Mouse (Mus musculus): ENCODE measurements at regions not wholly inside any gene's neighbourhood (a gene's known extent, or its start where the extent isn't known, plus 50 kb on each side); places are given as distances from the start of the nearest gene placed in this dataset.

DNA sequence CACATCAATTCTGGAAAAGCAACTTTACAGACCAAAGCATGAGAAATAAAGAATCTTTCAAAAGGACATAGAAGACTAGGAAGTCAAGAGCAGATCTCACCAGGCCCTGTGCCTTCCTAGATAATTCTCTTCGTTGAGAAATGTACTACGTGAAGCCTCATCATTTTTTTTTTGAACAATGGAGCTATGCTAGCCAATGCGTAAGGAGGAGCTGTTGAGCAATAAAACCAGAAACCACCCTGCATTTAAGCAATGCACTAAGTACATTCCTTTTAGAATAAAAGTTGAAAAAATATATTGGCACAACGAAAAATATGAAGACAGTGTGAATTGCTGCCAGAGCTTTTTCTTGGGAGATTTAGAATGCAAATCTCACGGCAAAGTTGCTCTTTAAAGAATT, 349.7 kb upstream of the Rgma start:
- no peaks in the 10 kb centered on the region for H3K27me3 ChIP-seq
- H3K4me1 ChIP-seq: no peaks in the 10 kb centered on the region
- ATAC-seq (replicated peaks; ENCODE audit: low FRiP score): no peak
- no peak overlapping the region for H3K4me3 ChIP-seq (replicated peaks)
- no peaks in the 10 kb centered on the region for H3K36me3 ChIP-seq
- H3K9ac ChIP-seq: no peak overlapping the region
- no peak overlapping the region for H3K27ac ChIP-seq
- WGBS: 71% methylated on average over 5 of the region's 5 CpGs
- no peaks in the 10 kb centered on the region for H3K9me3 ChIP-seq (replicated peaks)
- no peak overlapping the region for H3K4me2 ChIP-seq

DNA sequence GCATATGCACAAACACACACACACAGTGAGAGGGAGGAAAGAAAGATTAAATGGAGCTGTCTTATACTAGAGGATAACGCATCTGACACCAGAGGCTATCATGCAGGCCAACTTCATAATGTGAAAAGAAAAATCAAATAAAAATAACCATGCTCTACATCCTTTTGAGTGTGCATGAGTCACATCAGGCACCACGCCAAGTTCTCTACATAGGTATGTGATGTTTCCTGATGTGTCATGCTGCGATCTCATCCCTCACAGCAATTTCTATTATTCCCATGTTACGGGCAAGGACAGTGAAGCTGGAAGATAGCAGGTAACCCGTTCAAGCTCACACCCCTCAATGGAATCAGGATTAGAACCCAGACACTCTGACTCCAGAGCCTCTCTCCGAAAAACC, 346.4 kb upstream of the Rgma start:
- Histone ChIP-seq H3K27ac (no peak overlapping the region), H3K9me3 (replicated peaks) (no peaks in the 10 kb centered on the region), H3K27me3 (no peaks in the 10 kb centered on the region), H3K36me3 (no peaks in the 10 kb centered on the region), H3K4me1 (peaks cover 15% of the 10 kb centered on the region), H3K9ac (no peak overlapping the region), H3K4me3 (replicated peaks) (no peak overlapping the region), H3K4me2 (no peak overlapping the region)
- no peak for ATAC-seq (replicated peaks; ENCODE audit: low FRiP score)
- WGBS: 83% methylated on average over 6 of the region's 6 CpGs

DNA sequence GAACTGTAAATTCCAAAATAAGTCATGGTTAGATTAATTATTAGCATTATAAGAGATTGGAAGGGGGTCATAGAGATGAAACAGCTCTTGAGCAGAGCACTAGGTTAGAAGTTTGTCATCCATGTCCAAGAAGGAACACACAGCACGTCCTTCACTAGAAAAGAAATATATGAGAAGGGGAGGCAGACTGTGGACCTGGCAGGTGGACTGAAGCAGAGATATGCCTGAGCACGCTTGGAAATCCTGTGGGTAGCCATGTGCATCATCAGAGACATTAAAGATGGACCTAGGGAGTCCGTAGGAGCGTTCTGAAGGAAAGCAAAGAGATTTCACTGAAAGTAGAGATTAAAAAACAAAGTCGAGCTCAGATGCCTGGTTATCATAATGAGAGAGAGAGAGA, 343.9 kb upstream of the Rgma start:
- H3K4me1 ChIP-seq: peaks cover 21% of the 10 kb centered on the region
- H3K27ac ChIP-seq: no peak overlapping the region
- H3K36me3 ChIP-seq: no peaks in the 10 kb centered on the region
- peak; percentile 62; the same call in 1 of the 2 replicates for ATAC-seq (replicated peaks; ENCODE audit: low FRiP score)
- WGBS: 45% methylated on average over 5 of the region's 5 CpGs
- H3K4me3 ChIP-seq (replicated peaks): no peak overlapping the region
- H3K27me3 ChIP-seq: no peaks in the 10 kb centered on the region
- H3K4me2 ChIP-seq: no peak overlapping the region
- no peak overlapping the region for H3K9ac ChIP-seq
- no peaks in the 10 kb centered on the region for H3K9me3 ChIP-seq (replicated peaks)

DNA sequence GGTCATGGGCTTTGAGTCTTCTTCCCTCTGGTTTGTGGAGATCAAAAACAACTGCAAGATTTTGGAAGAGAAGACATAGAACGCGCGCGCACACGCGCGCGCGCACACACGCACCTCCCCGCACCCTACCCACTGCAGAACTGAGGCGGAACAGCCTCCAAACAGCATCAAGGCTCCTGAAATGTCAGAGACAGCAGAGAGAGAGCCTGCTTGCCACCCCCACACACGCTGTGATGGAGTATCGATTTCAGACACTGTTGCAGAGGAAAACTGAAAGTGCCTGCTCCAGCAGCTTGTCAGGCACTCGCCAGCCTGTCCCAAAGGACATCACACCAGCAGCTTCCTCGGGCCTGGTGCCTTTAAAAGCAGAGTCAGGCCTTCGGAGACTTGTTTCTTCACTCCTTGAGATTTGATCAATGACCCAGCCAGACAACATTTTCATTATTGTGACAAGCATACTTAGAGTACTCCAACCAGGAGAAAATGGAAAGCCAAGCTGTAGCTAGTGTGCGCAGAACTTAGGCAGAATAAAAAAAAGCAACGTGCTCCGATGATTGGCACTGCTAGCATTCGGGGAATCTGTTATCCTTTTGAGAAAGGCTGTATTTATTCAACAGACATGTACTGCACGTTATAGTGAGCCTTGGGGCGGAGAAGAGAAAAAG, 342.9 kb upstream of the Rgma start:
- Histone ChIP-seq H3K9ac (no peak overlapping the region), H3K9me3 (replicated peaks) (no peaks in the 10 kb centered on the region), H3K4me2 (peak overlapping the region; percentile 51), H3K4me1 (peaks cover 30% of the 10 kb centered on the region), H3K4me3 (replicated peaks) (peak overlapping the region; percentile 24), H3K27me3 (no peaks in the 10 kb centered on the region), H3K27ac (no peak overlapping the region; the same call in 1 of the 2 replicates), H3K36me3 (no peaks in the 10 kb centered on the region)
- WGBS: 41% methylated on average over 23 of the region's 23 CpGs
- peak; percentile 57 for ATAC-seq (replicated peaks; ENCODE audit: low FRiP score)

GRCm38 (mm10) chr7:73036801-73037555, 338.3 kb upstream of the Rgma start:
- no peaks in the 10 kb centered on the region for H3K9me3 ChIP-seq (replicated peaks)
- WGBS: 21% methylated on average over 20 of the region's 20 CpGs
- ATAC-seq (replicated peaks; ENCODE audit: low FRiP score): peak; percentile 37; the same call in 1 of the 2 replicates
- H3K9ac ChIP-seq: no peak overlapping the region
- peak overlapping the region; percentile 61 for H3K27ac ChIP-seq
- H3K4me3 ChIP-seq (replicated peaks): no peak overlapping the region
- no peaks in the 10 kb centered on the region for H3K27me3 ChIP-seq
- peak overlapping the region; percentile 5; the same call in 1 of the 2 replicates for H3K4me2 ChIP-seq
- peaks cover 26% of the 10 kb centered on the region for H3K4me1 ChIP-seq
- no peaks in the 10 kb centered on the region for H3K36me3 ChIP-seq

GRCm38 (mm10) chr7:73037638-73038037, 337.7 kb upstream of the Rgma start:
- no peak for ATAC-seq (replicated peaks; ENCODE audit: low FRiP score)
- WGBS: 68% methylated on average over 9 of the region's 9 CpGs

GRCm38 (mm10) chr7:73039921-73040320, 335.4 kb upstream of the Rgma start:
- Histone ChIP-seq H3K4me3 (replicated peaks) (no peak overlapping the region), H3K27me3 (no peaks in the 10 kb centered on the region), H3K4me2 (no peak overlapping the region), H3K36me3 (no peaks in the 10 kb centered on the region), H3K27ac (no peak overlapping the region), H3K9ac (no peak overlapping the region), H3K4me1 (peaks cover 17% of the 10 kb centered on the region), H3K9me3 (replicated peaks) (no peaks in the 10 kb centered on the region)
- peak; percentile 60; the same call in 1 of the 2 replicates for ATAC-seq (replicated peaks; ENCODE audit: low FRiP score)
- WGBS: 81% methylated on average over 4 of the region's 4 CpGs

More at GRCm38 (mm10) chr7:73037638-73038037, 337.7 kb upstream of the Rgma start:
- H3K27me3 ChIP-seq: no peaks in the 10 kb centered on the region
- H3K27ac ChIP-seq: peak overlapping the region; percentile 61; the same call in 1 of the 2 replicates
- H3K4me3 ChIP-seq (replicated peaks): no peak overlapping the region
- H3K36me3 ChIP-seq: no peaks in the 10 kb centered on the region
- no peak overlapping the region for H3K9ac ChIP-seq
- H3K4me2 ChIP-seq: no peak overlapping the region
- no peaks in the 10 kb centered on the region for H3K9me3 ChIP-seq (replicated peaks)
- H3K4me1 ChIP-seq: peaks cover 19% of the 10 kb centered on the region

- WGBS: 66% methylated on average over 3 of the region's 3 CpGs
- no peak for ATAC-seq (replicated peaks; ENCODE audit: low FRiP score)
Observed at GRCm38 (mm10) chr7:73044316-73044715, 331.0 kb upstream of the Rgma start.

GRCm38 (mm10) chr7:73055891-73056290, 319.4 kb upstream of the Rgma start:
- no peaks in the 10 kb centered on the region for H3K27me3 ChIP-seq
- no peak overlapping the region for H3K9ac ChIP-seq
- WGBS: 70% methylated on average over 2 of the region's 2 CpGs
- no peaks in the 10 kb centered on the region for H3K9me3 ChIP-seq (replicated peaks)
- H3K36me3 ChIP-seq: no peaks in the 10 kb centered on the region
- ATAC-seq (replicated peaks; ENCODE audit: low FRiP score): no peak
- H3K4me1 ChIP-seq: no peaks in the 10 kb centered on the region
- H3K4me3 ChIP-seq (replicated peaks): no peak overlapping the region
- no peak overlapping the region for H3K27ac ChIP-seq
- H3K4me2 ChIP-seq: no peak overlapping the region

More at GRCm38 (mm10) chr7:73044316-73044715, 331.0 kb upstream of the Rgma start:
- Histone ChIP-seq H3K27me3 (no peaks in the 10 kb centered on the region), H3K27ac (no peak overlapping the region), H3K9ac (no peak overlapping the region), H3K4me1 (no peaks in the 10 kb centered on the region), H3K9me3 (replicated peaks) (no peaks in the 10 kb centered on the region), H3K4me2 (no peak overlapping the region), H3K36me3 (no peaks in the 10 kb centered on the region), H3K4me3 (replicated peaks) (no peak overlapping the region)

DNA sequence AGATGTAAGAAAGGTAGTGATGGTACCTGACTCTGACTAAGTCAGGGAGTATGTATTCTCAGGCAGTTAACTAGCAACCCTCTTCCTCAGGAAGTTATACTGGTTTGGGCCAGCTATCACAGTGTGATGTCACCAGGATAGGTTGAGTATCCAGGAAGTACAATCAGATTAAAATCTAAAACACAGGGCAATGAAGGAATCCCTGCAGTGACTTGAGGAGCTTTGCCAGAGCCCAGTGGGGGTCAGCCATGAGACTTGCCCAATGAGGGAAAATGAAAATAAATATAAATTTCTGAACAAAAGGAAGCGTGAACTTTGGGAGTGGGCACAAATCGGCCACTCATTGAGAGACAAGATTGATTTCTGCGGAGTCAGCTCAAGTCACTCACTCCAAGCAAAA, 311.8 kb upstream of the Rgma start:
- Histone ChIP-seq H3K4me2 (no peak overlapping the region), H3K4me3 (replicated peaks) (no peak overlapping the region), H3K27ac (no peak overlapping the region), H3K4me1 (no peaks in the 10 kb centered on the region), H3K36me3 (no peaks in the 10 kb centered on the region), H3K9ac (no peak overlapping the region), H3K9me3 (replicated peaks) (no peaks in the 10 kb centered on the region), H3K27me3 (no peaks in the 10 kb centered on the region)
- no peak for ATAC-seq (replicated peaks; ENCODE audit: low FRiP score)
- WGBS: 83% methylated on average over 3 of the region's 3 CpGs

GRCm38 (mm10) chr7:73068534-73068933, 306.8 kb upstream of the Rgma start:
- H3K9me3 ChIP-seq (replicated peaks): no peaks in the 10 kb centered on the region
- H3K4me1 ChIP-seq: peaks cover 4% of the 10 kb centered on the region; the same call in 1 of the 2 replicates
- no peak overlapping the region for H3K4me3 ChIP-seq (replicated peaks)
- no peak overlapping the region for H3K4me2 ChIP-seq
- no peak overlapping the region for H3K9ac ChIP-seq
- H3K27me3 ChIP-seq: no peaks in the 10 kb centered on the region
- no peaks in the 10 kb centered on the region for H3K36me3 ChIP-seq
- no peak for ATAC-seq (replicated peaks; ENCODE audit: low FRiP score)
- 83% methylated on average over 1 of the region's 1 CpGs for WGBS
- H3K27ac ChIP-seq: no peak overlapping the region

- no peaks in the 10 kb centered on the region for H3K27me3 ChIP-seq
- peaks cover 4% of the 10 kb centered on the region; the same call in 1 of the 2 replicates for H3K4me1 ChIP-seq
- WGBS: 63% methylated on average over 4 of the region's 4 CpGs
- H3K4me2 ChIP-seq: no peak overlapping the region
- H3K9me3 ChIP-seq (replicated peaks): no peaks in the 10 kb centered on the region
- H3K4me3 ChIP-seq (replicated peaks): no peak overlapping the region
- no peaks in the 10 kb centered on the region for H3K36me3 ChIP-seq
- H3K9ac ChIP-seq: no peak overlapping the region
- ATAC-seq (replicated peaks; ENCODE audit: low FRiP score): no peak
- H3K27ac ChIP-seq: no peak overlapping the region
Observed at GRCm38 (mm10) chr7:73069352-73069751, 306.0 kb upstream of the Rgma start.

Data from kidney, embryonic 15.5 days (tissue).